Mouse (Mus musculus): ENCODE measurements around the gene Prkcd.

Prkcd gene

GRCm38 (mm10) chr14:30575791-30576190 lies 50.2 kb downstream of the Prkcd start:
- CTCF ChIA-PET, result interaction anchor here in 3 of 4 experiments (0.8 to 2.6 kb wide), 11 partner anchors 8 to 291 kb away, joined by 3 to 15 read pairs (median 4); no protein-coding TSS in a partner anchor
- POLR2A ChIA-PET, result interaction anchor here (0.5 to 7.0 kb wide), 24 partner anchors 8 to 474 kb away, joined by 3 to 143 read pairs (median 6); partner anchors contain the start of genes Tkt (in 2 of the 4) and Tmem110 (in 1 of the 4)

GRCm38 (mm10) chr14:30573983-30574584 lies 51.9 kb downstream of the Prkcd start:
- ChIA-PET POLR2A (interaction anchor here (0.6 to 7.0 kb wide), 29 partner anchors 8 to 899 kb away, joined by 3 to 143 read pairs (median 4); partner anchors contain the start of genes Dcp1a (in 2 of the 4), Prkcd (in 1 of the 4), Rft1 (in 1 of the 4) and Sfmbt1 (in 1 of the 4)), CTCF (interaction anchor here (0.6 to 2.6 kb wide), 22 partner anchors 9 to 444 kb away, joined by 3 to 15 read pairs (median 5); partner anchors contain the start of gene Prkcd (in 1 of the 4))

- ChIA-PET POLR2A (interaction anchor here in 3 of 4 experiments (0.6 to 7.0 kb wide), 9 partner anchors 10 to 372 kb away, joined by 3 to 143 read pairs (median 5); partner anchors contain the start of genes Dcp1a (in 1 of the 3), Rft1 (in 1 of the 3) and Tkt (in 1 of the 3)), CTCF (interaction anchor here in 1 of 4 experiments (0.7 to 2.1 kb wide), 2 partner anchors 40 to 52 kb away, joined by 3 to 5 read pairs; no protein-coding TSS in a partner anchor)
Observed at GRCm38 (mm10) chr14:30573235-30573634, 52.8 kb downstream of the Prkcd start.

- ChIA-PET CTCF (interaction anchor here in 2 of 4 experiments (0.6 to 0.9 kb wide), 2 partner anchors 11 to 150 kb away, joined by 3 to 4 read pairs; no protein-coding TSS in a partner anchor), POLR2A (interaction anchor here in 3 of 4 experiments (0.7 to 7.0 kb wide), 11 partner anchors 11 to 371 kb away, joined by 3 to 143 read pairs (median 4); partner anchors contain the start of gene Prkcd (in 1 of the 3))
Observed at GRCm38 (mm10) chr14:30572253-30572652, 53.8 kb downstream of the Prkcd start.

- POLR2A ChIA-PET, result interaction anchor here in 3 of 4 experiments (0.8 to 7.0 kb wide), 5 partner anchors 10 to 40 kb away, joined by 3 to 143 read pairs (median 7); no protein-coding TSS in a partner anchor
- CTCF ChIA-PET, result no interaction called here
Observed at GRCm38 (mm10) chr14:30570303-30570702, 55.7 kb downstream of the Prkcd start.

- CTCF ChIA-PET, result interaction anchor here in 1 of 4 experiments (1.9 kb wide), 1 partner anchor 17 kb away, joined by 4 read pairs; no protein-coding TSS in a partner anchor
- POLR2A ChIA-PET, result interaction anchor here in 3 of 4 experiments (0.9 to 13.1 kb wide), 9 partner anchors 8 to 87 kb away, joined by 3 to 185 read pairs (median 10); partner anchors contain the start of gene Tkt (in 1 of the 3)
Observed at GRCm38 (mm10) chr14:30568016-30568415, 58.0 kb downstream of the Prkcd start.

- ChIA-PET POLR2A (interaction anchor here in 3 of 4 experiments (0.7 to 13.9 kb wide), 20 partner anchors 7 to 384 kb away, joined by 3 to 185 read pairs (median 4); partner anchors contain the start of gene Tkt (in 1 of the 3)), CTCF (interaction anchor here in 1 of 4 experiments (1.4 kb wide), 1 partner anchor 46 kb away, joined by 3 read pairs; no protein-coding TSS in a partner anchor)
Observed at GRCm38 (mm10) chr14:30566317-30566716, 59.7 kb downstream of the Prkcd start.

GRCm38 (mm10) chr14:30564451-30564850 lies 61.6 kb downstream of the Prkcd start:
- POLR2A ChIA-PET, result interaction anchor here (0.5 to 13.9 kb wide), 39 partner anchors 9 to 438 kb away, joined by 3 to 185 read pairs (median 4); partner anchors contain the start of genes Dcp1a (in 2 of the 4), Prkcd (in 2 of the 4), Tkt (in 2 of the 4) and Rft1 (in 1 of the 4)
- CTCF ChIA-PET, result interaction anchor here in 3 of 4 experiments (0.6 to 3.0 kb wide), 5 partner anchors 10 to 540 kb away, joined by 4 to 14 read pairs (median 6); no protein-coding TSS in a partner anchor

GRCm38 (mm10) chr14:30562343-30562742 lies 63.7 kb downstream of the Prkcd start:
- CTCF ChIA-PET, result interaction anchor here in 2 of 4 experiments (0.5 to 0.8 kb wide), 4 partner anchors 32 to 1295 kb away, joined by 3 read pairs; partner anchors contain the start of gene Mustn1 (in 1 of the 2)

GRCm38 (mm10) chr14:30561470-30562187 lies 64.4 kb downstream of the Prkcd start:
- CTCF ChIA-PET, result interaction anchor here in 2 of 4 experiments (0.7 to 1.5 kb wide), 5 partner anchors 11 to 317 kb away, joined by 3 to 10 read pairs (median 3); partner anchors contain the start of gene Mustn1 (in 1 of the 2)
- POLR2A ChIA-PET, result interaction anchor here in 3 of 4 experiments (0.5 to 13.9 kb wide), 18 partner anchors 9 to 93 kb away, joined by 3 to 185 read pairs (median 4); partner anchors contain the start of gene Tkt (in 2 of the 3)

More at GRCm38 (mm10) chr14:30562343-30562742, 63.7 kb downstream of the Prkcd start:
- POLR2A ChIA-PET, result interaction anchor here in 3 of 4 experiments (0.6 to 13.9 kb wide), 7 partner anchors 11 to 93 kb away, joined by 3 to 185 read pairs (median 8); partner anchors contain the start of gene Tkt (in 1 of the 3)

GRCm38 (mm10) chr14:30560803-30561389 lies 65.1 kb downstream of the Prkcd start:
- ChIA-PET POLR2A (interaction anchor here in 2 of 4 experiments (0.5 to 13.9 kb wide), 21 partner anchors 8 to 94 kb away, joined by 3 to 185 read pairs (median 4); partner anchors contain the start of gene Tkt (in 2 of the 2)), CTCF (interaction anchor here in 3 of 4 experiments (0.6 to 1.5 kb wide), 5 partner anchors 11 to 581 kb away, joined by 3 to 10 read pairs (median 4); no protein-coding TSS in a partner anchor)

- ChIA-PET POLR2A (interaction anchor here (0.5 to 13.9 kb wide), 16 partner anchors 9 to 421 kb away, joined by 3 to 185 read pairs (median 5); partner anchors contain the start of genes Tkt (in 2 of the 4), Dcp1a (in 1 of the 4) and Rft1 (in 1 of the 4)), CTCF (interaction anchor here in 3 of 4 experiments (0.6 to 1.5 kb wide), 4 partner anchors 16 to 550 kb away, joined by 3 to 4 read pairs (median 3); no protein-coding TSS in a partner anchor)
Observed at GRCm38 (mm10) chr14:30559321-30559850, 66.6 kb downstream of the Prkcd start.

GRCm38 (mm10) chr14:30557730-30558129 lies 68.3 kb downstream of the Prkcd start:
- POLR2A ChIA-PET, result interaction anchor here in 2 of 4 experiments (0.9 to 13.9 kb wide), 11 partner anchors 8 to 78 kb away, joined by 3 to 185 read pairs (median 5); partner anchors contain the start of gene Tkt (in 2 of the 2)
- CTCF ChIA-PET, result no interaction called here

- POLR2A ChIA-PET, result interaction anchor here in 3 of 4 experiments (0.6 to 13.9 kb wide), 13 partner anchors 7 to 188 kb away, joined by 3 to 185 read pairs (median 4); partner anchors contain the start of gene Tkt (in 3 of the 3)
- CTCF ChIA-PET, result no interaction called here
Observed at GRCm38 (mm10) chr14:30556651-30557050, 69.4 kb downstream of the Prkcd start.

- POLR2A ChIA-PET, result interaction anchor here (0.7 to 10.6 kb wide), 26 partner anchors 8 to 417 kb away, joined by 3 to 185 read pairs (median 4); no protein-coding TSS in a partner anchor
- CTCF ChIA-PET, result interaction anchor here in 2 of 4 experiments (0.8 to 1.3 kb wide), 3 partner anchors 21 to 314 kb away, joined by 3 read pairs; no protein-coding TSS in a partner anchor
Observed at GRCm38 (mm10) chr14:30553185-30553584, 72.8 kb downstream of the Prkcd start.

- CTCF ChIA-PET, result interaction anchor here in 3 of 4 experiments (0.6 to 1.6 kb wide), 4 partner anchors 22 to 323 kb away, joined by 3 to 4 read pairs (median 3); no protein-coding TSS in a partner anchor
- POLR2A ChIA-PET, result interaction anchor here in 3 of 4 experiments (0.6 to 10.6 kb wide), 12 partner anchors 11 to 191 kb away, joined by 3 to 185 read pairs (median 4); partner anchors contain the start of gene Prkcd (in 1 of the 3)
Observed at GRCm38 (mm10) chr14:30551981-30552380, 74.0 kb downstream of the Prkcd start.

Data from embryonic stem cell, embryonic (primary cell).